Mouse (Mus musculus): ENCODE data around the gene Rpl15.
"Not testable (repeated sequence)": the region's sequence is repeated elsewhere in the genome, so short reads cannot be mapped to it uniquely, and the experiment has no call there.

The Rpl15 gene

GRCm38 (mm10) chr14:18241786-18242185 is 29.4 kb downstream of the Rpl15 start:
- no peak for DNase-seq (ENCODE audit: low spot score)

DNA sequence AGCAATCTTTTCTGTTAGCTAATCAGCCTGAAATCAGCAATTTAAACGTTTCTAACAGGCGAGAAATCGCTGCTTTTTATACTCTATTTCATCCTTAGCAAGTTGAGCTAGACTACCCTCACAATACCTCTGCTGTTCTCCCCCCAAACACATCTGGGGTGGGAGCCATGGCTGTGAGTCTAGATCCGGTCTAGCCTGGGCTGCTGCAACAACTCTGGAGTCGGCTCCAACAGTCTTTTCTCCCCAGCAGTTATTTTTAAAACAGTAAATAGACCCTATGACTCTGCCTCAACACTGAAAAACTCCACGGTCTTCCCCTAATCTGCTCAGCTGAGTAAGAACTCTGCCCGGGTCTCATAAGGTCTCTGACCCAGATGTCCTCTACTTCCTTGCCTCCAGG is 31.1 kb downstream of the Rpl15 start:
- no peak for DNase-seq (ENCODE audit: low spot score)

DNA sequence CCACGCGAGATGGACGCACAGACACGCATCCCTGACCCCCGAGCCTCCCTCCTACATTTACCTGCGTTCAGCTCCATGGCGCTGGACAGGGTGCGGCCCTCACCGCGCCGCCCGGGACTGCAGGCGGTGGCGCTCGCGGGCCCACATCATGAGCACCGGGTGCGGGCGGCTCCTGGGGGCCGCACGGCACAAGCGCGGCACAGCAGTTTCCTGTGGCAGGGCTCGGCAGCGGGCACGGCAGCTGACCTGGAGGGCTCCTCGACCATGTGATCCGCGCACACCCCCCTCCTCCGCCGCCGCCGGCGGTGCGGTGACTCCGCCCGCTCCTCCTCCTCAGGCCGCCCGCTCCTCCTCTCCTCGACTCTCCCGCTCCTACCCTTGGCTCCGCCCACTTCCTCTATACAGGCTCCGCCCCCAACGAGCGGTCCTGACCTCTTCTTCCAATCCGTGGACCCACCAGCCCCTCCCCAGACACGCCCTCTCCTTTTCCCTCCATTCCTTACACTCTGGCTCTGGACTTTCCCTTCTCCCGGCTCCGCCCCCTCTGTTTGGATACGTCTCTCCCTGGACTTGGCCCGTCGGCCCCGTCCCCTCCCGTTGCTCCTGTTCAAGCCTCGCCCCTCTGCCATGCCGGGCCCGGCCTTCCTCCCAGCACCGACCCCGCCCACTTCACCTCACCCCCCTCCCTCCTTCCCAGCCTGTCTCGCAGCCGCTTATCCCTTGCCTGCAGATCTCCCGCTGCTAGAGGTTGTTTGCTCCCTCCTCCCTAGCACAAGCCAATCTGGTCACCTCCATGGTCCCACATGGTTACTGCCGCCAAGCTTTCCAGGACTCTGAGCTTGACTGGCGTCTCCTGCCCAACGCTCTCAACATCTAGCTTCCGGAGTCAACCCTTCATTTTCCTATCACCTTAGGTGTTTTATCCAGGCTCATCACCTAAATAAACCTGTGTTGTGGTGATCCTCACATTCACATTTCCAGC is 32.1 kb downstream of the Rpl15 start, which contains the start of gene Nr1d2:
Gene Nr1d2 (minus strand): TSS at position 378 of the 982 bp plus-strand sequence.
- DNase-seq (ENCODE audit: low spot score) = peak; percentile 97

DNA sequence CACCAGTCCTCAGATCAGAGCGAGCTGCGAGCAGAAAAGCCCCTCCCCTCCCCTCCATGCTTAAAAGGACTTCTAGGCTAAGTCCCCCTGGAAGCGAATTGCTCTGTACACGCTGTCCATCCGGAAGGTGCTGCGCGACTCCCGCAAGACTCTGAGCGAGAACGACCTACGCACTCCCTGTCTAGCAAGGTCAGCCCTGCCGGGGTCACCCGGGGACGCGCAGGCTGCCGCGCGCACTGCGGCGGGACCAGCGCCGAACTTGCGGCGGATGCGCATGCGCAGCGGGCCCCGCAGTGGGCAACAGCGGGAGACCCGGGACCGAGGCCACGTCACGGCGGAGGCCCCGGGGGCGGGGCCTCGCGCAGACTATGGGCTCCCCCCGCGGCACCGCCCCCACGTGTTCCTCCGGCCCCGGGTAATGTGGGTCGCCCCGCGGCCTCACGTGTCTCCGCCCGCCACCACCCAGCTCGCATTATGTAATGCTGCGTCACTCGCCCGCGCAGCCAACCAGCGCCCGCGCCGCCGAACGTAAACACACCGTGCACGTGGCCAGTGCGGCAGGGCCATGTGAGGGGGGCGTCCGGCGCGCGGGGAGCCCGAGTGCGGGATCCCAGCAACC is 33.0 kb downstream of the Rpl15 start:
- peak; percentile 95 for DNase-seq (ENCODE audit: low spot score)

DNA sequence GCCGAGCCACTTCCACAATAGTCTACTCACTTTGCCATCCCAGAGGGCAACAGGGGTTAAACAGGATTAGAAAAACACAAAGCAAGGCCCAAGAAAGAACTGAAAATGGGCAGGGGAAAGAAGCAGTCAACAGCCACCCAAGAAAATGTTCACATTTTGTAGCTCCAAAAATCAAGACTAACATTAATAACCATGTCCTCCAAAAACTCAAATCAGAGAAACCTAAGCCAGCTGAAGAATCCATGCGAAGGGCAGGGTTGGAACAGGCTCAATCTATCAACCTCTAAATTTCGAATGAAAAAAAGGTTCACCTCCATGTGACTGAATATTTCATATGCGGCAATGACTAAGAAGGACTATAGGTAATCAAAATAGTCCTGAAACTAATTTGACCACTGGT is 33.8 kb downstream of the Rpl15 start:
- DNase-seq (ENCODE audit: low spot score) = no peak

DNA sequence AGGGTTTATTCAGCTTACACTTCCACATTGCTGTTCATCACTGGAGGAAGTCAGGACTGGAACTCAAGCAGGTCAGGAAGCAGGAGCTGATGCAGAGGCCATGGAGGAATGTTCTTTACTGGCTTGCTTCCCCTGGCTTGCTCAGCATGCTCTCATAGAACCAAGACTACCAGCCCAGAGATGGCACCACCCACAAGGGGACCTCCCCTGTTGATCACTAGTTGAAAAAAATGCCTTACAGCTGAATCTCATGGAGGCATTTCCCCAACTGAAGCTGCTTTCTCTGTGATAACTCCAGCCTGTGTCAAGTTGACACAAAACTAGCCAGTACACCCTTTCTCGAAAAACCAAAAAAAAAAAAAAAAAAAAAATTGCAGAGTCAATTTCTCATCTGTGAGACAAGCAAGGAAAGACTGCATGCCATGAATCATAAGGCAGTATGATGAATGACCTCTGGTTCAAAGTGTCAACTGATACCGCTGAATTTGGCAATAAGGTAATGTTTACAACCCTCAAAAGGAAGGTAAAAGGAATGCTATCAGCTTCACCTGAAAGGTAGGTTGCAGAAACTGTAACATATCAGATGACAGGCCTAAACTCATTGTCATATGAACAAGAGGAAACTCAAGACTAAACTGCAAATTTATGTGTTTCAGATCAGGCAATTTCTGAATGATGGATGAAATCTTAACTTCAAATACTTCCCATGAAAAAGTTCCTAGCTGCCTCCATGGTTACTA is 34.5 kb downstream of the Rpl15 start:
- not testable (repeated sequence) for DNase-seq (ENCODE audit: low spot score)

DNA sequence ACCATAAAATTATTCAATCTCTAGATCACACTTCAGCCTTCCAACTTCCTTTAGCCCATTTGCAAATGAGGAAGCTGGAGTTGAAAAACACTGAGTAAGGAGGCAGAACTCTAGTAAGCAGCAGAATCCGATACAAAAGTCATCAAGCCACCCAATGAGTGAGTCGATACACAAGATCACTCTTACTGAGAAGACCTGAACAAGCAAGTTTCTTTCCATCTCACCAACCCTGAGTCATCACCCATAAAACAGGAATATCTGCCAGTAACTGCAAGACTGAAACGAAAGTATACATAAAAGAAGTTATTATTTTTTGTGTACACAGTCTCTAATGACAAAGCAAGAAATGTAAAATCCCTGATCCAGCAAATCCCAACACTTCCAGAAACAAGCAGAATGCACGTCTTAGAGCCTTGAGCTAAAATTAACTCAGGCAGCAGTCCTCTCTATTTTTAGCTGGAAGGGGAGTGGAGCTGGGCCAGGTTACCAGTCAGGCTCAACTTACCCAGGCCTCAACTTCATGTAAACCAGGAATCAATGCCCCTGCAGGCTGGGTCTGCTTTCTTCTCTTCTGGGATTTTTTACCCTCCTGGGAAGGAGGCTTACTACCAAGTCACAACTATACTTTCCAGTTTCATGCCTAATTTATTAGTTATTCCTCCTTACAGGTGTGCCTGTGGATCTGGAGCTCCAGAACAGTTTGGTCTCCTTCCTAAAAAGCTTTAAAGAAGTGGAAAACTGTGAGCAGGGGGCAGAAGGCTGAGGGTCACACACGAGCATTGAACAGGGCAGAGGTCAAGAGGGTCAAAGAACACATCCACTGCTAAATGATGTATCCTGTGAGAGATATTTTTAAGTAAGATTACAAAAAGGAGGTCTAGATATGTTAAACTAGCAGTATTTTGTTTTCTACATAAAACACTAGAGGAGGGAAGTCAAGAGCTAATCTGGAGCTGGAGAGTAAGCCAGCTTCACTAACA is 36.9 kb downstream of the Rpl15 start:
- DNase-seq (ENCODE audit: low spot score) = no peak

- DNase-seq (ENCODE audit: low spot score) = no peak
Measured at GRCm38 (mm10) chr14:18233076-18233475, 38.1 kb downstream of the Rpl15 start.

- not testable (repeated sequence) for DNase-seq (ENCODE audit: low spot score)
Measured at GRCm38 (mm10) chr14:18231866-18232265, 39.3 kb downstream of the Rpl15 start.

- DNase-seq (ENCODE audit: low spot score) = not testable (repeated sequence)
Measured at GRCm38 (mm10) chr14:18229751-18230150, 41.4 kb downstream of the Rpl15 start.

- DNase-seq (ENCODE audit: low spot score) = not testable (repeated sequence)
Measured at GRCm38 (mm10) chr14:18226181-18226580, 45.0 kb downstream of the Rpl15 start.

DNA sequence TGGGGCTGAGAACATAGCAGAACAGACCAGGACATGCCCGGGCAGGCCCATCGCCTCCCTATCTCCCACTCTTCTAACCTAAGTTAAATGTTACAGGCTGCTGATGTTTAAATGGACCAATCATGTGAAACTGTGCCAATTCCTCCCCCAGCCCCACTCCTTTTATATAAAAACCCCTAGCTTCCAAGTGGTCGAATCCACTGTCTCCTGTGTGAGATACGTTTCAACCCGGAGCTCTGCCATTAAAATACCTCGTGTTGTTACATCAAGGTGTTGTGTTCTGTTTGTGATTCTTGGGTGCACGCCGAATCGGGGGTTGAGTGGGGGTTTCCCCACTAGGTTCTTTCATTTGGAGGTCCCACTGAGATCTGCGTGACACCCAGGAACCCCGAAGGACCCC is 45.8 kb downstream of the Rpl15 start:
- DNase-seq (ENCODE audit: low spot score) = not testable (repeated sequence)

GRCm38 (mm10) chr14:18221977-18222376 is 49.2 kb downstream of the Rpl15 start:
- DNase-seq (ENCODE audit: low spot score) = no peak

All from urinary bladder, postnatal 25 days (tissue).